Mouse (Mus musculus): ENCODE measurements around the gene Adgrf3.

The Adgrf3 gene

DNA sequence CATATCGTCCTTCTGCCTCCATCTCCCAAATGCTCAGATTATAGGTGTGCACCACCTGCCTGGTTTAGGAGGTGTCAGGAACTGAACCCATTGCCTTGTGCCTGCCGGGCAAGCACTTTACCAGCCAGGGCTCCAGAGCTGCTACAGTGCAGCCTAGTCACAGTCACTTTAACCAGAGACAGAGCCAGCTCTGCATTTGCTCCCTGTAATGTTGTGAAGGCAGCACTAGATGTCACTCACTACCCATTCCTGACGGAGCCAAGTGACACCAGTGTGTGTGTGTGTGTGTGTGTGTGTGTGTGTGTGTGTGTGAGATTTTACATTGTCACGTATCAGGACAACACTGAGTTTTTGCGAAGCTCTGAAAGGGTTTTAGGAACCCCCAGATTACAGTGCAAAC is 4.0 kb downstream of the Adgrf3 start:
- peak; percentile 36 for DNase-seq

DNA sequence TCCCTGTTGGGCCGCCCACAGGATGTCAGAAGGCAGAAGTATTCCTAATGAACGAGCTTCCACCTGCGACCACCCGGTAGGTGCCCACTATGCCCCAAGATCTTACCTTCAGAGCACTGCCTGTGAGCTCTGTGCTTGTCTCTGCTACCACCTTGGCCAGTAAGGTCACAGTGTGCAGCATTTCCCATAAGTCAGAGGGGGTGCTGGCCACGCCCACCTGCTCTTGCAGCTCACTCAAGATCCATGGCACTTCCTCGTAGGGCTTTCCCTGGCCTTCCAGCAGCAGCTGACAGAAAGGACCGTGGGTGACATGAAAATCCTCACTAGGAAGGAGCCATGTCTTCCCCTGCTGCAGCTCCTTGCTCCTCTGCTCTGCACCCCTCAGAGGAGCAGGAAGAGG is 7.3 kb downstream of the Adgrf3 start:
- DNase-seq, result no peak

DNA sequence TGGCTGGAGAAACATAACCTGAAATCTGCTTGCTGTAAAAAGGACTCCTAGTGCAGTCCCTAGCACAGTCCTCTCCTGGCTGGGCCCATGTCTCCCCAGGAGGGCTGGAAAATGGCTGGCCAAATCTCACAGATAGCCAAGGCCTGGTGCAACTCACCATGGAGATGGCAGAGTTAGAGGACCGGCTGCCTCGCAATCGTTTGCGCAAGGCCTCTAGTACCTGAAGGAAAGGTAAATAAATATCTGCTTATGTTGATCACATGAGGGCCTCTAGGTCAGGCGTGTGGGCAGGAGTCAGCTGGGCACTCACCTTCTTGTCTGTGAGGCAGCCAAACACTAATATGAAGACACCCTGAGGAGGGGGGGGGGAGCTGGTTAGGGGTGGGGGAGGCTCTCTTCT is 10.2 kb downstream of the Adgrf3 start:
- no peak for DNase-seq

DNA sequence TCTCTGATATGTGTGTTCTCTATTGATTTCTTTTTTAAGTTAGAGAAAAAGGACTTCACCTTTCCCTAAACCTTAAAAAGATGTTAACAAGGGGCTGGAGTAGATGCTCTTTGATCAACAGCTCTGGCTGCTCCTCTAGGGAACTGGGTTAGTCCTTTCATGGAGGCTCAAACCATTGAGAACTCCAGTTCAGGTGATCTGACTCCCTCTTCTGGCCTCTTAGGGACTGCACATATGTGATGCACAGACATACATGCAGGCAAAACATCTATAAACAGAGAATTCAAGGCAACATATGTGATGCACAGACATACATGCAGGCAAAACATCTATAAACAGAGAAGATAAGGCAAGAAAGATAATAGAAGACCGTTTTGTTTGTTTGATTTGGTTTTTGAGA is 13.1 kb downstream of the Adgrf3 start:
- DNase-seq, result no peak

DNA sequence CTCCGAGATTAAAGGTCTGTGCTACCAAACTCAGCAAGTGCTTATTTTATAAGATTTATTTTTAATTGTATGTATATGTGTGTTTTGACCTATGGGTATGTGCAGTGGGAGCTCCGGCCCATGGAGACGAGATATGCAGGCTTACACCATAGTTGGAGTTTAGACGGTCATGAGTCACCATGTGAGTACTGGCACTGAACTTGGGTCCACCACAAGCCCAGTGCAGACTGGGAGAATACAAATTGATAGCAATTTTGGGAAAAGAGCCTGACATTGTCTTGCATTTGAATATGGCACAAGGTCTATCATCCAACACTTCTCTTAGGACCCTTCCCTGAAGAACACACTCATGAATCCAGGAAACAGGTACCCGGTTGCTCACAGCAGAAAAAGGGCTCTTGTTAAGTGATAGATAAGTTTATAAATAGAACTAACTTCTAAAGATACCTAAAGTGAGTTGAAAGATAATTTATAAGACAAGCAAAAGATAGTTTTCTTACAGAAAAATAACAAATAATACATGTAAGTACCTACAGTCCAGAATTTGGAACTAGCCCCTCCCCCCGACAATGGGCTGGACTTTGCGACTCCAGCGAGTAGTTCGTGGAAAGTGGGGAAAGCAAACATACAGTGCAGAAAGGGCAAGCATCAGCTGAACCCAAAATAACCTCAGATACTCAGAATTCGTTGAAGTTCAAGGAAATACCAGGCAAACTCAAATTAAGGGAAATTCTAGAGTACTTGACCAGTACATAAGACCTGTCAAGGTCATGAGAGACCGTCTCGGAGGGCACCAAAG is 17.6 kb downstream of the Adgrf3 start:
- no peak for DNase-seq

DNA sequence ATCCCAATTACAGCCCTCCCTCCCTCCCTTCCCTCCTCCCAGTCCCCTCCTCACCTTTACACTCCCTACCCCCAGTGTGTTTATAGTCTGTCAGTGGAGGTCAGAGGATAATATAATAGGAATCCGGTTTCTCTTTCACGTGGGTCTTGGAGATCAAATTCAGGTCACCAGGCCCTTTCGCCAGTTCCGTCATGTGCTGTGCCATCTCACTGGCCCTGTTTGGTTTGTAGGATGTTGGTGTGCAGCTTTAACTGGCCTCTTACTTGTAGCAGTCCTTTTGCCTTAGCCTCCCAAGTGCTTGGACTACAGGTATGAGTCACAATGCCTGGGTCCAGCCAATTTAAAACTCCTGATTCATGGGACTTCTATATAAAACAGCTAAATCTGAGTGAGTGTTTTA is 29.7 kb downstream of the Adgrf3 start:
- DNase-seq, result no peak

DNA sequence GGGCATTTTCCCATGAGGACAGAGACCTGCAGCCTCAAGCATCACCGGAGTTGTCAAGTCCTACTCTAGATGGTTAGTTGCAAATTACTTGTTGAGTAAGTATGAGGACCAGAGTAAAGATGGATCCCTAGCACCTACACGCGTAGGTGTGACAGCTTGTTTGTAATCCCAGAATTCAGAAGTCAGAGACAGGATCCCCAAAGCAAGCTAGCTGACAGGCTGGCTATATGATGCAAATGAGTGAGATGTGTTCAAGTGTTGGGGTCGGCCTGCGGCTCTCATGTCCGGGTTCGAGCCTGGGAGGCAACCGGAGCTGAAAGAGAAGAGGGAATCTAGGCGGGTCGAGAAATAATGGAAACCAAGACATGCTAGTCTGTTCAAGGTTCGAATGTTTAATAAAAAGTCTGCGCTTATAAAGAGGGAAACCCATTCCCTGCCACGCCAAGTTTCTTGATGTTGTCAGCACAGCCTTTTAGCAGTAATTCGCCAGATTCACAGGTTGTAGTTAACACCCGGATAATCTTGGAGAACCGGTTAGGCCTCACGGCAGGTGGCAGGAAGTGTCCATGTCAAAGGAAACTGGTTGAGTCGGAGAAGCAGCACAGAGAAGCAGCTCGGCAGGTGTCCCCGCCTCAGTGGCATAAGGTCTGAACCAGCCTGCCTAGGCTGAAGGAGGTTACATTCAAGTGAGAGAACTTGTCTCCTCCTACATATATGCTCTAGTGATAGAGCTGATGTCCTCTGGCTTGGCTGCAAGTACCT is 32.4 kb downstream of the Adgrf3 start:
- no peak for DNase-seq

DNA sequence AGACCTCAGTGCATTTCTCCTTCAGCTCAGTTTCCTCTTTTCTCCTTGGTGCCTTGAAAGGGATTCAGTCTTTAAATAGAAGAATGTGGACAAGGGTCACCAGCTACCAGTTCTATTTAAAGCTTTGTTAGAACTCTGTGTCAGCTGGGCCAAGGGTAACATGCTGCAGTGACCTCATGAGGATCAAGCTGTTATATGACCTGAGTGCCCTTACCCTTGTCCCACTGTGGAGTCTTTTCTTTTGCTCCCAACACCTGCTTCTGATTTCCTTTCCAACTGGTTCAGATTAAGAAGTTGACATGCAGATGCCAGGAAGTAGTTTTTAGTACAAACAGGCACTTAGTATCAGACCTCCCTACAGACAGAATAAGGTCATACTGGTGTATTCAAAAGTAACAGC is 33.4 kb downstream of the Adgrf3 start:
- DNase-seq, result no peak

DNA sequence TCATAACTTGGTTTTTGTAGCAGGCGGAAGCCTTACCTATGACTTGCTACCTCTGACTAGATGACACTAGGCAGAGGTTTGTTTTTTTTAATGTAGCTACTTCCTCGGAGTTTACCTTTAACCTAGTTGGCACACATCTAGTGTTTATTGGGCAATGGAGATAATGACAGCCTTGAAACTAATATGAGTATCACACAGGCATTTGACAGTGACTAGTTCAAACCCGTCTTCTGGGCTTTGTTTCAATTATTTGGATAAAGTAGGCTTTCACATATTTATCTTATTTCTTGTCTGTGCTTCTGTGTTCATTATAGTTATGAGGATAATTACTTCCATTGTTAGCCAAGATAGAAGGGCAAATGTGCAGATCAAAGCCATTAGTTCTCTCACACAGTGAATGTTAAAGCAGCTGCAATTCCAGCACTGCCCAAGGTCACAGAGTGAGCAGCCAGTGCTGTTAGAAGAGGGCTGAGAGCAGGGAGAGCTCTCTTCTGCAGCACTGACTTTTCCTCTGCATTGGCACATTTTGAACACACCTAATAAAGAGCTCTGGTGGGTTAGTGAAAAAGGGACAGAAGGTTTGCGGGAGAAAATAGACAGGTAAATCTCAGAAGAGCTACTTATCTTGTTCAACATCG is 35.1 kb downstream of the Adgrf3 start:
- DNase-seq, result no peak

DNA sequence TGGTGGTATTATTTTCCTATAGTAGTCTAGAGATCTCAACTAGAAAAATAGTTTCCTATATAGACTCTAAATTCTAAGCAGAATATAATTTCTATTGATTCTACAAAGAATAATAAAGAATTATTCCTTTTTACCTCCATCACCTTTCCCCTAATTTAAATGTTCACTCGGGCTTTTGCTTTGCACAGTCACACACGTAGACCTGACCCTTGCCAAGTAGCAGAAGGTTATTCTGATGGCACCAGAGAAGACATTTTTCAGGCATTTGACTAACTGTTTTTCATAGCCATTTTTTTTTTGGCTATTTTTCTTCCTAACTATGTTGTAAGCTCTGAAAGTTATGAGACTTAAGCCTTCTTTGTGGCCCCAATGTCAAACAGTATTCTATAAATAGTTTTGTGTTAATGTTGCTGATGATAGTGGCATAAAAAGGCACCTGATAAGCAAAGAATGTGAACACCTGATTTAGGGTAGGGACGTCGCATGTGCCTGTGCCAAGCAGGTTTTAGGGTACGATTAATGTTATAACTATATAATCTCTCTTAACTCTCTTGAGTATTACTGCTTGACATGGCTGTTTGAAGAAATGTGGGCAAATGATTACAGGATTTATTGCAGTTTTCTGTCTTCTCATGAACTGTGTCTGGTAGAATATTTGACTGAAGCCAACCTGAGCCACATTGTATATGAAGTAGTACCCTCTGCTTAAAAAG is 40.1 kb downstream of the Adgrf3 start:
- DNase-seq, result no peak

DNA sequence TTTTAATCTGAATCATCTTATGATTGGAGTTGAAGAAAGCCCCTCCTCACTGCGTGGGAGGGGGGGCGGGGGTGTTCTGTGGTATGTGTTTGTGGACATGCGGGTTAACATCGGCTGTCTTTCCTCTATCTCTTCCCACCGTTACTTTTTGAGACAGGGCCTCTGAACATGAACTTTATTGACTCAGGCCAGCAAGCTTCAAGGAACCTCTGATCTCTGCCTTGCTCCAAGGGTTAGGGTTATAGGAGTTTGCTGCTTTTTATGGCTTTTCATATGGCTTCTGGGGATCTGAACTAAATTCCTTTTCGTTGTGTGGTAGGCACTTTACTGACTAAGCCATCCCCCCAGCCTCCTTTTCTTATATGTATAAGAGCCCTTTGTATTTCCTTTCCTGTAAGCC is 43.2 kb downstream of the Adgrf3 start:
- DNase-seq, result no peak

DNA sequence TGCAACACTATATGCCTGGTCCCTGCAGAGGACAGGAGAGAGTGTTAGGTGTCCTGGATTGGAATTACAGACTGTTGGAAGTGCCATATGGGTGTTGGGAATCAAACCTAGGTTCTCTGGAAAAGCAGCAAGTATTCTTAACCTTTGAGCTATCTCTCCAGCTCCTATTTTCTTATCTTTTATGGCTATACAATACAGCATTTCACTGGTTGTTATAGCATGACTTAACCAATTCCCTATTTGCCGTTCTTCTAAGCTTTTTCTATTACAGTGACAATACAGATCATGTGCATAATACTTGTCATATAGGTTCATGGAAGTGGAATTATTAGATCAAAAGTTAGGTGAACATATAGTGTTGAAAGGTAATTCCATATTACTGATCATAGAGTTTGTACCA is 43.7 kb downstream of the Adgrf3 start:
- no peak for DNase-seq

DNA sequence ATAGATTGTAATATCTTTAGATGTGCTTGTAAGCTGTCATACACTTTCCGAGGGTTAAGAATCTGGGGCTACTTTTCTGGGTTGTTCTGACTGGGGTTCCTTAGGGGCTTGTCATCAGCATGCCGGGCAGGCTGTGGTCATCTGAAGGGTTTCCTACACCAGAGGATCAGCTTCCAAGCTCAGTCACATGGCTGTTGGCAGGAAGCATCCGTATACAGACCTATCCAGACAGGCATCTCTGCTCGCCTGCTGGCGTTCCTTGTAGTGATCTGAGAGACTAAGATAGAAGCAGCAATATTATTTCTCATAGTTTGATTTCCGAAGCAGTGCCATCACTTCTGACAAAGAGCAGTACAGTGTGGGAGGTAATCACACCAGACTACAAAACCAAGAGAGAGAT is 45.9 kb downstream of the Adgrf3 start:
- no peak for DNase-seq

DNA sequence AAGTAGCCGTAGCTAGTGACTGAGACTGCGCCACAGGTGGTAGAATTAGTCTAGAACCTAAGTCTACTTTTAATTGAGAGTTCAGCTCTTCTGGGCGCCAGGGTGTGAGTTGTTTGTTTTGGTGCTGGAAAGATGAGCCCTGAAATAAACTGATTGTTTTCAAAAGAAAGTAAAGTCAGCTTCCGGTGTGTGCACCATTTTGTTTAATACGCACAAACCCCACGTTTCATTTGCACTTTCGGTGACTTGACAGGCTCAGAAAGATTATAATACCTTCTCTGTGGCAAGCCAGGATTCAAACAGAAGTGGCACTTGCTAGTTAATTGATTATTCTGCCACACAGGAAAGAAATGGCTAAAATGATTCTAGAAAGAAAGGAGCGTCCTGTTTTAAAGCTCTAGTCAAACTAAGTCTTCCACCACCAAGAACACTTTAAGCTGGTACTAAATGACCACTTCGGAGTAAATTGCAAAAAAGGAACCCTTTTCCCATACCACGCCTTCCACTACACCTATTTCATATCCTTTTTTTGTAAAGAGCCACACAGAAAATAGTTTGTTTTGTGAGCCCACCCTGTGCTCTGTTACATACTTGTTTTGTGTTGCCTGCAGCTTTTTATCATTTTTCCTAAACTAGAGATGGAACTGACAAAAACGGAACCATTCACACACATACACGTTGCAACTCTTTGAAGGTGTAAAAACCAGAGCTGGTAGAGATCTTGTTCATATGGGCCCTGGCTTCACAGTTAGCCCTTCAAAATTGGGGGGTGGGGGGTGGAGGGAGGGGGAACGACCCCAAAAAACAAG is 49.5 kb downstream of the Adgrf3 start:
- DNase-seq, result no peak

DNA sequence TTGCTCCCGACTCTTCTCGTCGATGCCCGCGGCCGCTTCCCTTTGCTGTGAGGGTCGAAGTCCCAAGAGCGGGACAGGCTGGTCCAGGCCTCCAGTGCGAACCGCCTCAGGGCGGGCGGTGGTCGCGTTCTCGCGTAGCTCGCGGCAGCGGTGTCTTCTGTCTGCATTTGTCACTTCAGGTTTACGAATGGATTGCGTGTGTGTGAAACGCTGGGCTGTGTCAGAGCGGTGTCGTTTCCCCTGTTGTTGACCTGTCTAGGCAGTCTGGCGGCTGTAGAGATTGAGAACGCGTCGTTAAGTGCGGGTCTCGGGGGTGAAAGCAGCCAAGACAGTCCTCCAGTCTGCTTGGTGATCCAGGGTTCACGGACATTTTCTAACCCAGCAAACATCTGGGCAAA is 50.1 kb downstream of the Adgrf3 start:
- DNase-seq, result no peak

DNA sequence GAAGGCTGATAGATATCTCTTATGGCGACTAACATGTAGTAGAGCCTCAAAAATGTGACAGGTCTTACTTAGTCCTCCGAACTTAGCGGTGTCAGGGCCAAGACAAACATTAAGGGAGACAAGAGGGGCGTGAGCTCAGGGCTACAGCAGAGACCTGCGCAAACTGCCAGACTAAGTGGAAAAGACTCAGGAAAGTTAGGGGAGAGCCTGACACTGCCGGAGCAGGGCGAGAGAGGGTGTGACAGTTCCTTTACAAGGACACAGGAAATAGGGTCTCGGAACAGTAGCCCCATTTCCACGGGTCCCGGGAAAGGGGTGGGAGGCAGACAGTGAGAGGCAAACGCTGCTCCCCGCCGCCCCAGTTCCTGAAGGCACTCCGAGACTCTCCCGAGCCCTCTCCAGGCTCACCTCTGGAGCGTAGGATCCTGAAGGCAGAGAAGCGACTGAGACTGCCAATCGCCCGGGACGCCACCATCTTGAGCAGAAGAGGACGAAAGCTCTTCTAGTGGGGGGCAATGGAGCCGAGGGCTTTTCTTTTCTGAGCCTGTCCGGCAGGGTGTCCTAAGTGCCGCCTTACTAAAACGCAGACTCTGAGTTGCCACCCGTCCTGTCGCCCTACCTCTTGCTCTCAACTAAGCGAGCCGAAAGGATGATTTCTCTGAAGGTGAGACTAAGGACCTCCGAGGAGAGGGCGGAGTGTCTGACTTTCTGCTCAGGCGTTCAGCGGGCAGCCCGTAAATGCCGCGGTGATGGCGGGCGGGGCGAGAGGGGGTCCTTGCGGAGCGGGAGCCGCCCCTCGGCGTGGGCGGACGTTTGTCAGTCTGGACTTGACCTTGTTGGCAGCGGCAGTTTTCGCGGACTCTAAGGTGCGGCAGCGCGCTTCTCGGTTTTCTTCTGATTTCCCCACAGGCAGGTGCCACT is 50.8 kb downstream of the Adgrf3 start, which contains the start of the genes Hadha and Hadhb:
Gene Hadha (minus strand): TSS at position 689 of the 921 bp plus-strand sequence.
Gene Hadhb (plus strand): TSS at position 775 of the 921 bp plus-strand sequence.
- DNase-seq, result peak; percentile 93

DNA sequence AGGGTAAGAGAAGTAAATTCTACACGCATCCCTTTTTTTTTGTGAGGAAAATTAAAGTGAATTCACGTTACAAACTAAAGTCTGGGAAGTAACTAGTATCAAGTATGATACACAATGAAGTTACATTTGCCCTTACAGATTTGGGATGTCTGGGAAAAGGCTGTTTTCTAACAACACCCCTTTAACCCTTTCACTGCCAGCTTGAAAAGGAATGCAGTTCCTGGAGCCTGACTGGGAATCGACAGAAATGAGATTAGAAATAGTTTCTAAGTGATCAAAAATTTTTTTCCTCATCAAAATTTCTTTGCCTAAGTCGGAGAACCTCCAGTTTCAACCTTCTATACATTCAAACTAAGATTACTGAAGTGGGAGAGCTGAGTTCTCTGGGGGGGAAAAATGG is 51.5 kb downstream of the Adgrf3 start:
- DNase-seq, result no peak

DNA sequence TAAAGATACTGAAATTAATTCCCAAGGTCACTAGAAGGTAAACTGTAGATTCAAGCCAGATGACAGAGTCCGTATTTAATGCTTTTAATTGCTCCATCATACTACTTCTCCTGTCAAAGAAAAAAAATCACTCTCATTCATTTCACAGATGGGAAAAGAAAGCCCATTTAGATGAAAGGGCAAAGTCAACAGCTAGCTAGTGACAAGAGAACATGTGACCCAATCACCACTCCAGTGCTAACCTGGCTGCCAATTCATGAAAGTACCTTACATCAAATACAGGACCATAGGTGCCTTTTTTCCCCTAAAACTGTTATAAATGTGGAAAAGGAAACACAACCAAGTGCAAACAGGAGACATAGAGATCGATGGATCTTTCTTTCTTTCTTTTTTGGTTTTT is 52.3 kb downstream of the Adgrf3 start:
- DNase-seq, result no peak

DNA sequence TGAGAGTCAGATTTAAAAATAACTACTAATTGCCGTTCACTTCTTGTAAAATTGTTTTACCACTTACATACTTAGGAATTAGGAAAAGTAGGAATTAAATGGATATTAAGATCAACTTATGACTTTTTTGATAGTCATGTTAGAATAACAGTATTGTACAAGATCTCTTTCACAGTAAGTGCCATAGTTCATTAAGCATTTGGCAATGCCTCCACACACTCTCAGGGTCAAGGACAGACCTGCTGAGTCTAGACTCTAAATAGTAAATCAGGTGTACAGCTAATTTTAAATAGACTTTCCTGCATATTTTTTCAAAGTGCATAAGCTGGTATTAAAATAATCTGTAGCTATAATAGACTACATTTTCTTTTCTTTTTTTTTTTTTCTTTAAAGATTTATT is 53.1 kb downstream of the Adgrf3 start:
- no peak for DNase-seq

DNA sequence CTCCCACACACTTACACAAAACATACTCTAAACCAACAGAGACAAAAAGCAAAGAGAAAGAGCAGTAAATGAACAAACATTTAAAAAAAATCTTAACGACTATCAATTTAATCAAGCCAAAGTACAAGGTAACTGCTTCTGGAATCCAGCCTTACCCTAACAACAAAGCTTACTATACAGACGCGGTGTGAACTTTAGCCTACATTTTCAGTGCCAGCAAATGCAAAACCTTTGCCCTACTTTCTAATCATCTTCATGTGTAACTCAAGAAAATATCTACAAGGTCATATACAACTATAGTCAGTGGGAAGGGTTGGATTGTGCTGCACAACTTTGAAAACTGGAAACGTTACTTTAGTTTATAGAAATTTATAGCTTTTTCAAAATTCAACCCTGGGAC is 53.5 kb downstream of the Adgrf3 start:
- DNase-seq, result no peak
